Mouse (Mus musculus): ENCODE data around the gene Snx6. TPM values are rescaled to one million over a fixed set of nuclear protein-coding genes. Genes with fewer than 3 reads are reported as not detected.
"Not testable (repeated sequence)": the region's sequence is repeated elsewhere in the genome, so short reads cannot be mapped to it uniquely, and the experiment has no call there.

The Snx6 gene
- polyA plus RNA-seq, 1 experiment from 2014 or later, result 204 TPM

- not testable (repeated sequence) for H3K27ac ChIP-seq (ENCODE audit: low read length); H3K4me3 ChIP-seq (ENCODE audit: low read depth, low read length); H3K36me3 ChIP-seq (ENCODE audit: control insufficient read depth, insufficient read depth, low read length); H3K4me2 ChIP-seq (replicated peaks; ENCODE audit: low read depth, low read length); H3K4me1 ChIP-seq (ENCODE audit: control insufficient read depth, insufficient read depth, low read length); H3K9ac ChIP-seq (replicated peaks; ENCODE audit: low read depth, low read length); H3K27me3 ChIP-seq (ENCODE audit: control insufficient read depth, insufficient read depth, low read length); H3K9me3 ChIP-seq (ENCODE audit: control insufficient read depth, low read depth, low read length)
- no CpG with 5 or more reads among the region's 56 CpGs for WGBS
- peak; percentile 96 for ATAC-seq (ENCODE audit: insufficient number of reproducible peaks, insufficient read depth, low FRiP score, low read depth)
These were observed 66.1 kb downstream of the Snx6 start for GRCm38 (mm10) chr12:54729140-54730059.

- not testable (repeated sequence) for H3K9ac ChIP-seq (replicated peaks; ENCODE audit: low read depth, low read length); H3K36me3 ChIP-seq (ENCODE audit: control insufficient read depth, insufficient read depth, low read length); H3K4me1 ChIP-seq (ENCODE audit: control insufficient read depth, insufficient read depth, low read length); H3K9me3 ChIP-seq (ENCODE audit: control insufficient read depth, low read depth, low read length); H3K27ac ChIP-seq (ENCODE audit: low read length); H3K27me3 ChIP-seq (ENCODE audit: control insufficient read depth, insufficient read depth, low read length); H3K4me3 ChIP-seq (ENCODE audit: low read depth, low read length); H3K4me2 ChIP-seq (replicated peaks; ENCODE audit: low read depth, low read length)
- WGBS, result no CpG with 5 or more reads among the region's 56 CpGs
- peak; percentile 95 for ATAC-seq (ENCODE audit: insufficient number of reproducible peaks, insufficient read depth, low FRiP score, low read depth)
These were observed 76.4 kb downstream of the Snx6 start for GRCm38 (mm10) chr12:54718871-54719786.

- not testable (repeated sequence) for H3K27me3 ChIP-seq (ENCODE audit: control insufficient read depth, insufficient read depth, low read length); H3K9me3 ChIP-seq (ENCODE audit: control insufficient read depth, low read depth, low read length); H3K4me1 ChIP-seq (ENCODE audit: control insufficient read depth, insufficient read depth, low read length); H3K4me2 ChIP-seq (replicated peaks; ENCODE audit: low read depth, low read length); H3K9ac ChIP-seq (replicated peaks; ENCODE audit: low read depth, low read length); H3K4me3 ChIP-seq (ENCODE audit: low read depth, low read length); ATAC-seq (ENCODE audit: insufficient number of reproducible peaks, insufficient read depth, low FRiP score, low read depth); H3K27ac ChIP-seq (ENCODE audit: low read length); H3K36me3 ChIP-seq (ENCODE audit: control insufficient read depth, insufficient read depth, low read length)
- 84% methylated on average over 5 of the region's 11 CpGs for WGBS
These were observed 78.0 kb downstream of the Snx6 start for GRCm38 (mm10) chr12:54717516-54717915.

GRCm38 (mm10) chr12:54713822-54714626 is 81.5 kb downstream of the Snx6 start:
- WGBS, result 0% methylated on average over 4 of the region's 48 CpGs
- not testable (repeated sequence) for H3K4me2 ChIP-seq (replicated peaks; ENCODE audit: low read depth, low read length); H3K9ac ChIP-seq (replicated peaks; ENCODE audit: low read depth, low read length); H3K9me3 ChIP-seq (ENCODE audit: control insufficient read depth, low read depth, low read length); H3K27me3 ChIP-seq (ENCODE audit: control insufficient read depth, insufficient read depth, low read length); H3K4me1 ChIP-seq (ENCODE audit: control insufficient read depth, insufficient read depth, low read length); H3K27ac ChIP-seq (ENCODE audit: low read length); H3K36me3 ChIP-seq (ENCODE audit: control insufficient read depth, insufficient read depth, low read length); H3K4me3 ChIP-seq (ENCODE audit: low read depth, low read length)
- peak; percentile 50 for ATAC-seq (ENCODE audit: insufficient number of reproducible peaks, insufficient read depth, low FRiP score, low read depth)

- H3K9ac ChIP-seq (replicated peaks; ENCODE audit: low read depth, low read length); H3K4me2 ChIP-seq (replicated peaks; ENCODE audit: low read depth, low read length); H3K27me3 ChIP-seq (ENCODE audit: control insufficient read depth, insufficient read depth, low read length); H3K9me3 ChIP-seq (ENCODE audit: control insufficient read depth, low read depth, low read length); H3K27ac ChIP-seq (ENCODE audit: low read length); H3K36me3 ChIP-seq (ENCODE audit: control insufficient read depth, insufficient read depth, low read length); H3K4me3 ChIP-seq (ENCODE audit: low read depth, low read length); H3K4me1 ChIP-seq (ENCODE audit: control insufficient read depth, insufficient read depth, low read length): not testable (repeated sequence)
- peak; percentile 88 for ATAC-seq (ENCODE audit: insufficient number of reproducible peaks, insufficient read depth, low FRiP score, low read depth)
- 0% methylated on average over 3 of the region's 8 CpGs for WGBS
These were observed 85.0 kb downstream of the Snx6 start for GRCm38 (mm10) chr12:54710494-54710879.

GRCm38 (mm10) chr12:54709691-54710493 is 85.6 kb downstream of the Snx6 start:
- H3K9ac ChIP-seq (replicated peaks; ENCODE audit: low read depth, low read length); H3K4me3 ChIP-seq (ENCODE audit: low read depth, low read length); H3K27ac ChIP-seq (ENCODE audit: low read length); H3K4me2 ChIP-seq (replicated peaks; ENCODE audit: low read depth, low read length); H3K4me1 ChIP-seq (ENCODE audit: control insufficient read depth, insufficient read depth, low read length); H3K36me3 ChIP-seq (ENCODE audit: control insufficient read depth, insufficient read depth, low read length); H3K9me3 ChIP-seq (ENCODE audit: control insufficient read depth, low read depth, low read length); H3K27me3 ChIP-seq (ENCODE audit: control insufficient read depth, insufficient read depth, low read length): not testable (repeated sequence)
- 0% methylated on average over 9 of the region's 44 CpGs for WGBS
- ATAC-seq (ENCODE audit: insufficient number of reproducible peaks, insufficient read depth, low FRiP score, low read depth), result peak; percentile 26; the same call in 1 of the 2 replicates

GRCm38 (mm10) chr12:54699394-54699793 is 96.1 kb downstream of the Snx6 start:
- H3K9me3 ChIP-seq (ENCODE audit: control insufficient read depth, low read depth, low read length), result no peaks in the 10 kb centered on the region
- no peak overlapping the region for H3K4me2 ChIP-seq (replicated peaks; ENCODE audit: low read depth, low read length)
- 68% methylated on average over 7 of the region's 7 CpGs for WGBS
- no peak for ATAC-seq (ENCODE audit: insufficient number of reproducible peaks, insufficient read depth, low FRiP score, low read depth)
- no peak overlapping the region for H3K27ac ChIP-seq (ENCODE audit: low read length)
- no peak overlapping the region for H3K9ac ChIP-seq (replicated peaks; ENCODE audit: low read depth, low read length)
- H3K4me1 ChIP-seq (ENCODE audit: control insufficient read depth, insufficient read depth, low read length), result no peaks in the 10 kb centered on the region
- no peaks in the 10 kb centered on the region for H3K36me3 ChIP-seq (ENCODE audit: control insufficient read depth, insufficient read depth, low read length)
- H3K27me3 ChIP-seq (ENCODE audit: control insufficient read depth, insufficient read depth, low read length), result no peaks in the 10 kb centered on the region
- no peak overlapping the region for H3K4me3 ChIP-seq (ENCODE audit: low read depth, low read length)

All from stomach, embryonic 14.5 days (tissue).